Mouse (Mus musculus) CH12.LX (cell line): ENCODE measurements around the gene Ccdc148. TPM values are rescaled to one million over a fixed set of nuclear protein-coding genes. Genes with fewer than 3 reads are reported as not detected.

Experiments used
- DNase-seq: peaks from one replicate; pipeline ENCODE4 v3.0.0-alpha.2; 2013; ENCODE audit errors: extremely low read depth
- H3K27ac ChIP-seq: 2 replicates; pipeline ENCODE4 v1.5.1; 2012; ENCODE audit warnings: low read depth, mild to moderate bottlenecking, control low read depth, moderate library complexity; ENCODE audit not compliant: insufficient read depth
- H3K27me3 ChIP-seq: replicated peaks from 2 replicates; pipeline ENCODE3; 2012; ENCODE audit warnings: inconsistent platforms
- H3K36me3 ChIP-seq, 2 experiments: replicated peaks in 1 of 2; 2 replicates each; pipeline versions ENCODE3 to v1.6.1; 2012; ENCODE audit warnings: inconsistent platforms in 1 of 2, low read length in 1 of 2, mild to moderate bottlenecking in 1 of 2, mixed read lengths in 1 of 2, moderate library complexity in 1 of 2; ENCODE audit not compliant: control insufficient read depth in 1 of 2, insufficient read depth in 1 of 2
- H3K4me1 ChIP-seq, 2 experiments: 2 replicates each; pipeline ENCODE4 v1.6.1; 2012; ENCODE audit warnings: inconsistent platforms in 1 of 2, moderate library complexity in 1 of 2; ENCODE audit not compliant: insufficient read depth in 2 of 2, control insufficient read depth in 1 of 2
- H3K4me2 ChIP-seq: 2 replicates; pipeline ENCODE4 v1.6.1; 2012; ENCODE audit warnings: low read depth, mild to moderate bottlenecking, control low read depth; ENCODE audit not compliant: poor library complexity, insufficient read depth, severe bottlenecking
- H3K4me3 ChIP-seq, 3 experiments: fragments of 150-350 bp in 1 of 3; sonication (generic) in 1 of 3; replicated peaks in 1 of 3; 2 replicates each; pipeline versions ENCODE3 to v1.5.1; 2011 to 2012; ENCODE audit warnings: low read depth in 2 of 3, low read length in 2 of 3, mild to moderate bottlenecking in 2 of 3, moderate library complexity in 2 of 3, control low read depth in 1 of 3, improper control_type of control experiment in 1 of 3, inconsistent platforms in 1 of 3, mixed read lengths in 1 of 3; ENCODE audit not compliant: poor library complexity in 1 of 3
- H3K79me2 ChIP-seq: replicated peaks from 2 replicates; pipeline ENCODE4 v1.6.1; 2012; ENCODE audit warnings: mild to moderate bottlenecking, moderate library complexity; ENCODE audit not compliant: control insufficient read depth, poor library complexity, insufficient read depth, severe bottlenecking; ENCODE audit errors: extremely low read depth
- H3K9ac ChIP-seq: 2 replicates; pipeline ENCODE4 v1.6.1; 2012; ENCODE audit warnings: low read depth, mild to moderate bottlenecking, control low read depth, moderate library complexity; ENCODE audit not compliant: insufficient read depth
- H3K9me3 ChIP-seq: replicated peaks from 2 replicates; pipeline ENCODE3; 2012; ENCODE audit warnings: low read length, inconsistent platforms, mixed read lengths
- BHLHE40 ChIP-seq: IDR thresholded peaks from 2 replicates; pipeline ENCODE4 v1.6.1; 2011; ENCODE audit warnings: mild to moderate bottlenecking, low read depth, low read length, improper control_type of control experiment
- CHD1 ChIP-seq: IDR thresholded peaks from 2 replicates; pipeline ENCODE4 v1.6.1; 2012; ENCODE audit warnings: low read depth, low read length, improper control_type of control experiment, inconsistent platforms
- CHD2 ChIP-seq: IDR thresholded peaks from 2 replicates; pipeline ENCODE4 v1.6.1; 2011; ENCODE audit warnings: low read length, improper control_type of control experiment
- E2F4 ChIP-seq: IDR thresholded peaks from 2 replicates; pipeline ENCODE4 v1.6.1; 2011; ENCODE audit warnings: low read depth, low read length, improper control_type of control experiment; ENCODE audit not compliant: insufficient replicate concordance
- ETS1 ChIP-seq: conservative IDR thresholded peaks from 2 replicates; pipeline ENCODE4 v1.6.1; 2012; ENCODE audit warnings: low read depth, mild to moderate bottlenecking, inconsistent platforms, low read length, improper control_type of control experiment, moderate library complexity
- GABPA ChIP-seq: IDR thresholded peaks from 2 replicates; pipeline ENCODE4 v1.6.1; 2012; ENCODE audit warnings: low read depth, low read length, improper control_type of control experiment, inconsistent platforms; ENCODE audit not compliant: insufficient replicate concordance
- HCFC1 ChIP-seq: IDR thresholded peaks from 2 replicates; pipeline ENCODE4 v1.6.1; 2012; ENCODE audit warnings: low read depth, mild to moderate bottlenecking, inconsistent platforms, low read length, improper control_type of control experiment
- JUND ChIP-seq: conservative IDR thresholded peaks from 2 replicates; pipeline ENCODE4 v1.6.1; 2011; ENCODE audit warnings: low read depth, low read length, improper control_type of control experiment
- KAT2A ChIP-seq: IDR thresholded peaks from 2 replicates; pipeline ENCODE4 v1.6.1; 2012; ENCODE audit warnings: low read length, improper control_type of control experiment, inconsistent platforms; ENCODE audit not compliant: insufficient replicate concordance
- MAZ ChIP-seq: IDR thresholded peaks from 2 replicates; pipeline ENCODE4 v1.6.1; 2012; ENCODE audit warnings: low read depth, mild to moderate bottlenecking, inconsistent platforms, low read length, improper control_type of control experiment, moderate library complexity
- MXI1 ChIP-seq: IDR thresholded peaks from 2 replicates; pipeline ENCODE4 v1.6.1; 2011; ENCODE audit warnings: mild to moderate bottlenecking, low read depth, low read length, improper control_type of control experiment
- MYC ChIP-seq: IDR thresholded peaks from 2 replicates; pipeline ENCODE4 v1.6.1; 2011; ENCODE audit warnings: low read depth, mild to moderate bottlenecking, improper control_type of control experiment, low read length
- NRF1 ChIP-seq: IDR thresholded peaks from 2 replicates; pipeline ENCODE4 v1.6.1; 2014; ENCODE audit warnings: low read depth, mild to moderate bottlenecking, inconsistent platforms, low read length, improper control_type of control experiment, moderate library complexity
- POLR2AphosphoS2 ChIP-seq: IDR thresholded peaks from 2 replicates; pipeline ENCODE4 v1.6.1; 2011; ENCODE audit warnings: low read depth, low read length, improper control_type of control experiment
- RAD21 ChIP-seq: IDR thresholded peaks from 2 replicates; pipeline ENCODE4 v1.6.1; 2011; ENCODE audit warnings: low read depth, mild to moderate bottlenecking, low read length, improper control_type of control experiment, moderate library complexity
- RCOR1 ChIP-seq: conservative IDR thresholded peaks from 2 replicates; pipeline ENCODE4 v1.6.1; 2012; ENCODE audit warnings: low read depth, mild to moderate bottlenecking, inconsistent platforms, low read length, improper control_type of control experiment
- TCF12 ChIP-seq: IDR thresholded peaks from 2 replicates; pipeline ENCODE4 v1.6.1; 2014; ENCODE audit warnings: low read depth, mild to moderate bottlenecking, inconsistent platforms, low read length, improper control_type of control experiment
- USF1 ChIP-seq: IDR thresholded peaks from 2 replicates; pipeline ENCODE4 v1.6.1; 2014; ENCODE audit warnings: low read depth, mild to moderate bottlenecking, inconsistent platforms, low read length, improper control_type of control experiment
- USF2 ChIP-seq: conservative IDR thresholded peaks from 2 replicates; pipeline ENCODE4 v1.6.1; 2011; ENCODE audit warnings: low read depth, low read length, improper control_type of control experiment
- ZKSCAN1 ChIP-seq: IDR thresholded peaks from 2 replicates; pipeline ENCODE4 v1.6.1; 2012; ENCODE audit warnings: low read depth, inconsistent platforms, low read length, improper control_type of control experiment, borderline replicate concordance
- ZNF384 ChIP-seq: IDR thresholded peaks from 2 replicates; pipeline ENCODE4 v1.6.1; 2012; ENCODE audit warnings: low read depth, low read length, improper control_type of control experiment, inconsistent platforms
- dilution Hi-C: fragments of 300-500 bp; cut with MboI; formaldehyde crosslinking; loops from 2 replicates; pipeline ENCODE4 v1.14.3; 2020; ENCODE audit warnings: low sequenced_read_pairs; ENCODE audit not compliant: extremely low pct_unique_long_range_greater_than_20kb, extremely low pct_ligation_motif_present
- in situ Hi-C: fragments of 300-500 bp; cut with MboI; formaldehyde crosslinking; loops from 3 replicates; pipeline ENCODE4 v1.14.3; 2019; ENCODE audit warnings: low sequenced_read_pairs, low pct_ligation_motif_present, low pct_unique_long_range_greater_than_20kb, mixed read lengths
- polyA plus RNA-seq: library from polyadenylated mRNA; unstranded; fragments of >175 nt; gene quantifications from 2 replicates; pipeline ENCODE4 v1.2.1, GENCODE M21; 2012; ENCODE audit warnings: low read depth; ENCODE audit not compliant: insufficient read length
- total RNA-seq, 2 experiments: library from RNA; depleted of rRNA; stranded (reverse); fragments of 300-350 nt in 1 of 2; fragments of >200 nt in 1 of 2; gene quantifications; 2 replicates each; pipeline ENCODE4 v1.2.3; 2012 to 2014

The Ccdc148 gene
- total and polyA plus RNA-seq, 3 experiments = not detected

GRCm38 (mm10) chr2:59170208-59170589 lies 9.7 kb upstream of the Ccdc148 start:
- no peaks in the 10 kb centered on the region for H3K27me3 ChIP-seq
- no peak overlapping the region for H3K9ac ChIP-seq
- TF ChIP-seq RCOR1 = no peak
- TF ChIP-seq KAT2A = no peak
- TF ChIP-seq E2F4 = no peak
- TF ChIP-seq MYC = no peak
- TF ChIP-seq NRF1 = no peak
- no peak for TF ChIP-seq BHLHE40
- no peak for TF ChIP-seq USF1
- TF ChIP-seq TCF12 = no peak
- TF ChIP-seq CHD2 = no peak
- no peak for TF ChIP-seq JUND
- TF ChIP-seq RAD21 = no peak
- TF ChIP-seq MAZ = no peak
- no peak for TF ChIP-seq CHD1
- no peak for TF ChIP-seq GABPA
- H3K4me2 ChIP-seq = no peak overlapping the region
- no peaks in the 10 kb centered on the region for H3K36me3 ChIP-seq
- H3K4me1 ChIP-seq = no peaks in the 10 kb centered on the region
- DNase-seq = no peak
- H3K27ac ChIP-seq = no peak overlapping the region
- in situ Hi-C loops = no loop called here
- no peak overlapping the region for H3K4me3 ChIP-seq
- peaks cover 57% of the 10 kb centered on the region for H3K9me3 ChIP-seq
- dilution Hi-C loops = no loop called here
- no peaks in the 10 kb centered on the region for H3K79me2 ChIP-seq

- H3K27me3 ChIP-seq = no peaks in the 10 kb centered on the region
- TF ChIP-seq USF2 = no peak
- no peak for TF ChIP-seq TCF12
- TF ChIP-seq ETS1 = no peak
- no peak for TF ChIP-seq HCFC1
- TF ChIP-seq JUND = no peak
- no peak for TF ChIP-seq POLR2AphosphoS2
- no peak for TF ChIP-seq CHD1
- TF ChIP-seq KAT2A = no peak
- no peak for TF ChIP-seq MXI1
- no peak for TF ChIP-seq ZNF384
- TF ChIP-seq ZKSCAN1 = no peak
- TF ChIP-seq, all 38 proteins: peak for 0
- H3K27ac ChIP-seq = no peak overlapping the region
- no peak overlapping the region for H3K4me3 ChIP-seq
- in situ Hi-C loops = no loop called here
- H3K9me3 ChIP-seq = peaks cover 58% of the 10 kb centered on the region
- no peaks in the 10 kb centered on the region for H3K4me1 ChIP-seq
- H3K36me3 ChIP-seq = no peaks in the 10 kb centered on the region
- no peak overlapping the region for H3K4me2 ChIP-seq
- no peak overlapping the region for H3K9ac ChIP-seq
- no peak for DNase-seq
- H3K79me2 ChIP-seq = no peaks in the 10 kb centered on the region
- dilution Hi-C loops = no loop called here
Observed at GRCm38 (mm10) chr2:59169572-59170207, 9.2 kb upstream of the Ccdc148 start.
